Mouse (Mus musculus): ENCODE measurements around the gene Shc1.

DNA sequence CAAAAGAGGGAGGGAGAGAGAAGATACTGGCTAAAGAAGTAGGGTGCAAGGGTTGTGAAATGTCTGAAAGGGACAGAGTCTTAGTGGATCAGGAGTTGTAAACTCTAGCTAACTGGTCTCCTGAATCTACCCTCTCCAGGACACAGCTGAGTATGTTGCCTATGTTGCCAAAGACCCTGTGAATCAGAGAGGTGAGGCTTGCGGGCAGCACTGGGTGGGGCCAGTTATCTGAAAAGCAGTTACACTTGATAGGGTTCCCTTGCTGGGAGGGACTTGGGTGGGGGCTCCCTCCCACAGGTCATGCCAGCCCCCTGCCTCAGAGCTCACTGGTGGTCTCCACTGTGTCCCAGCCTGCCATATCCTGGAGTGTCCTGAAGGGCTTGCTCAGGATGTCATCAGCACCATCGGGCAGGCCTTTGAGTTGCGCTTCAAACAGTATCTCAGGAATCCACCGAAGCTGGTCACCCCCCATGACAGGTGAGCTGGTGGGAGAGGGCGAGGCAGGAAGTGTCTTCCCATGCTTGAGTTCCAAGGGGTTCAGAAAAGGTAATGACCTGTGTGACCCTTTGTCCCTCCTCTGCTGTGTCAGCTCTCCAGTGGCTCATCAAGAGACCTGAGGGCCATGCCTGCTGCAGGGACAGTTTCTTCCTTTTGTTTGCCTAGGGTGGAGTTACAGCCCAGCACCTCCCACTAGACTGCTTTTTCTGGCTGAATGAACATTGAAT, 6.3 kb downstream of the Shc1 start:
- TF ChIP-seq CTCF (IDR thresholded peaks at IDR 0.05; ENCODE audit: extremely low read depth, insufficient read length, insufficient replicate concordance, low read depth, low read length) (no peak), POLR2A (IDR thresholded peaks at IDR 0.05; ENCODE audit: low read depth, low read length) (no peak)

Data from small intestine, adult 2 months (tissue).